ENCODE assay signal across 7 mouse cellular contexts in the genomic region with DNA sequence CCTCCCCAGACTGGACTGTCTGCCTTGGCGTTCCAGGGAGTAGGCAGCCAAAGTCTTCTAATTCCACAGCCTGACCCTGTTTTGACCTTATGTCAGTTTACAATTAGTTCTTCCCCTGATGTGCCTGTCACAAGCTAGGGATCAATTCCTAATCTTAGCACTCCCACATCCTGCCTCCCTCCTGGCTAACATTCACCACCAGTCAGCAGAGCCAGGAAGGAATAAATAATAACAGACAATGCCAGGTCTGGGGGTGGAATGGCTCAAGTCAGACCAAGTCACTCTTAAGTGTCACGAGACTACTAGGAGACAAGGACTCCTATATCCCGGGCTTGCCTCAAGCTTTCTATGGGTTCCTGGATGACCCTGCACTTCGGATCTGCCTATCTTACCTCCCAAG. TPM values are rescaled to one million over a fixed set of nuclear protein-coding genes. Genes with fewer than 3 reads are reported as not detected.
A peak's percentile ranks its signal among the peaks of the same experiment; 100 is the strongest.
DNase-seq lines count a peak whose midpoint lies in the region; ATAC-seq lines count a peak whose summit lies in the region.

No protein-coding gene starts in this region.

- H3K36me3 ChIP-seq in hindbrain, embryonic 15.5 days: no peaks in the 10 kb centered on the region
- H3K36me3 ChIP-seq in lung, embryonic 15.5 days: no peaks in the 10 kb centered on the region

- H3K4me2 ChIP-seq in hindbrain, embryonic 15.5 days: peak overlapping the region; percentile 78
- peak overlapping the region; percentile 86 for H3K4me2 ChIP-seq in lung, embryonic 15.5 days

- WGBS in hindbrain, embryonic 15.5 days: 31% methylated on average over 4 of the region's 4 CpGs
- 14% methylated on average over 4 of the region's 4 CpGs for WGBS in lung, embryonic 15.5 days

- no peak overlapping the region for H3K9ac ChIP-seq in hindbrain, embryonic 15.5 days
- no peak overlapping the region for H3K9ac ChIP-seq in lung, embryonic 15.5 days

- H3K4me3 ChIP-seq in hindbrain, embryonic 15.5 days: peak overlapping the region; percentile 98
- peak overlapping the region; percentile 71; the same call in 1 of the 2 replicates for H3K4me3 ChIP-seq in lung, embryonic 15.5 days

- no peaks in the 10 kb centered on the region for H3K27me3 ChIP-seq in hindbrain, embryonic 15.5 days
- no peaks in the 10 kb centered on the region for H3K27me3 ChIP-seq in lung, embryonic 15.5 days

- H3K9me3 ChIP-seq in hindbrain, embryonic 15.5 days: no peaks in the 10 kb centered on the region
- H3K9me3 ChIP-seq in lung, embryonic 15.5 days: no peaks in the 10 kb centered on the region

- H3K27ac ChIP-seq in hindbrain, embryonic 15.5 days (replicated peaks): no peak overlapping the region
- H3K27ac ChIP-seq in lung, embryonic 15.5 days: no peak overlapping the region

- H3K4me1 ChIP-seq in hindbrain, embryonic 15.5 days (replicated peaks): peaks cover 61% of the 10 kb centered on the region
- peaks cover 31% of the 10 kb centered on the region for H3K4me1 ChIP-seq in lung, embryonic 15.5 days

- no peak for ATAC-seq in hindbrain, embryonic 15.5 days (ENCODE audit: low FRiP score, low read depth)
- ATAC-seq in lung, embryonic 15.5 days (ENCODE audit: borderline replicate concordance, extremely low read depth, low FRiP score, low TSS enrichment): no peak

- DNase-seq in 3T3-L1 (ENCODE audit: low read depth, low spot score) (peak; percentile 17), MN1 (ENCODE audit: low spot score) (peak; percentile 14)
- DNase-seq in layer of hippocampus, postnatal 36 days: no peak
- no peak for DNase-seq in T-cell, adult 2 months (ENCODE audit: low spot score)
- DNase-seq in urinary bladder, postnatal 25 days (ENCODE audit: low spot score): no peak

RNA-seq across cellular contexts. Expression of a gene that starts 20.8 kb away (rescaled TPM):
- 15.9 and 17.0 TPM in 2 replicates for polyA plus RNA-seq in hindbrain, embryonic 15.5 days (2015; fragmentation: Nextera tagmentation; extraction: Ambion mirVana)
- polyA plus RNA-seq in lung, embryonic 15.5 days (2015; fragmentation: Nextera tagmentation; extraction: Ambion mirVana): 5.8 and 6.3 TPM in 2 replicates
- total RNA-seq in layer of hippocampus, postnatal 36 days (2021): 10 to 100 TPM; 25.1 to 26.3 TPM

Comparison
In these comparisons a context has a peak if more than half of its experiments do, and no peak if none do; other contexts are left out.
1. DNase-seq: peak in 3T3-L1 (single experiment) and MN1 (single experiment); none in layer of hippocampus, postnatal 36 days (0 of 2), T-cell, adult 2 months (single experiment) and urinary bladder, postnatal 25 days (single experiment).